Mouse (Mus musculus): ENCODE data around the gene Kcnip2. TPM values are rescaled to one million over a fixed set of nuclear protein-coding genes. Genes with fewer than 3 reads are reported as not detected.

Gene Kcnip2
- polyA plus RNA-seq, 1 experiment from 2014 or later = 3.9 TPM

- no peak overlapping the region for H3K4me2 ChIP-seq (ENCODE audit: low read length)
- H3K36me3 ChIP-seq (ENCODE audit: control insufficient read depth, insufficient read depth, low read length) = no peaks in the 10 kb centered on the region
- H3K4me3 ChIP-seq (replicated peaks; ENCODE audit: low read depth, low read length) = no peak overlapping the region
- 76% methylated on average over 13 of the region's 13 CpGs for WGBS
- ATAC-seq (ENCODE audit: low FRiP score, low TSS enrichment) (no peak), DNase-seq (no peak)
- no peaks in the 10 kb centered on the region for H3K9me3 ChIP-seq (ENCODE audit: control insufficient read depth, low read length)
- H3K4me1 ChIP-seq (ENCODE audit: control insufficient read depth, insufficient read depth, low read length) = no peaks in the 10 kb centered on the region
- H3K9ac ChIP-seq (replicated peaks; ENCODE audit: low read length) = no peak overlapping the region
- H3K27me3 ChIP-seq (ENCODE audit: control insufficient read depth, insufficient read depth, low read length) = no peaks in the 10 kb centered on the region
- H3K27ac ChIP-seq (replicated peaks; ENCODE audit: low read depth, low read length) = no peak overlapping the region
Measured at GRCm38 (mm10) chr19:45789888-45790874, 25.7 kb downstream of the Kcnip2 start.

- H3K4me1 ChIP-seq (ENCODE audit: control insufficient read depth, insufficient read depth, low read length) = no peaks in the 10 kb centered on the region
- H3K4me3 ChIP-seq (replicated peaks; ENCODE audit: low read depth, low read length) = no peak overlapping the region
- no peak overlapping the region for H3K9ac ChIP-seq (replicated peaks; ENCODE audit: low read length)
- H3K27ac ChIP-seq (replicated peaks; ENCODE audit: low read depth, low read length) = no peak overlapping the region
- H3K36me3 ChIP-seq (ENCODE audit: control insufficient read depth, insufficient read depth, low read length) = no peaks in the 10 kb centered on the region
- DNase-seq (no peak), ATAC-seq (ENCODE audit: low FRiP score, low TSS enrichment) (no peak)
- H3K4me2 ChIP-seq (ENCODE audit: low read length) = no peak overlapping the region
- no peaks in the 10 kb centered on the region for H3K27me3 ChIP-seq (ENCODE audit: control insufficient read depth, insufficient read depth, low read length)
- no peaks in the 10 kb centered on the region for H3K9me3 ChIP-seq (ENCODE audit: control insufficient read depth, low read length)
- 84% methylated on average over 7 of the region's 7 CpGs for WGBS
Measured at GRCm38 (mm10) chr19:45789365-45789764, 26.5 kb downstream of the Kcnip2 start.

- no peaks in the 10 kb centered on the region for H3K9me3 ChIP-seq (ENCODE audit: control insufficient read depth, low read length)
- no peaks in the 10 kb centered on the region for H3K36me3 ChIP-seq (ENCODE audit: control insufficient read depth, insufficient read depth, low read length)
- H3K27me3 ChIP-seq (ENCODE audit: control insufficient read depth, insufficient read depth, low read length) = no peaks in the 10 kb centered on the region
- 92% methylated on average over 4 of the region's 4 CpGs for WGBS
- H3K27ac ChIP-seq (replicated peaks; ENCODE audit: low read depth, low read length) = no peak overlapping the region
- DNase-seq (no peak), ATAC-seq (ENCODE audit: low FRiP score, low TSS enrichment) (no peak)
- H3K4me3 ChIP-seq (replicated peaks; ENCODE audit: low read depth, low read length) = no peak overlapping the region
- H3K4me1 ChIP-seq (ENCODE audit: control insufficient read depth, insufficient read depth, low read length) = 0 out of 2 replicates have a peak, but pooled peaks cover 3% of the 10 kb centered on the region
- no peak overlapping the region for H3K4me2 ChIP-seq (ENCODE audit: low read length)
- no peak overlapping the region for H3K9ac ChIP-seq (replicated peaks; ENCODE audit: low read length)
Measured at GRCm38 (mm10) chr19:45788337-45788736, 27.5 kb downstream of the Kcnip2 start.

GRCm38 (mm10) chr19:45787450-45787849 lies 28.4 kb downstream of the Kcnip2 start:
- 78% methylated on average over 3 of the region's 3 CpGs for WGBS
- Histone ChIP-seq H3K36me3 (ENCODE audit: control insufficient read depth, insufficient read depth, low read length) (no peaks in the 10 kb centered on the region), H3K4me3 (replicated peaks; ENCODE audit: low read depth, low read length) (no peak overlapping the region), H3K9ac (replicated peaks; ENCODE audit: low read length) (no peak overlapping the region), H3K27ac (replicated peaks; ENCODE audit: low read depth, low read length) (no peak overlapping the region), H3K4me1 (ENCODE audit: control insufficient read depth, insufficient read depth, low read length) (0 out of 2 replicates have a peak, but pooled peaks cover 3% of the 10 kb centered on the region), H3K4me2 (ENCODE audit: low read length) (no peak overlapping the region), H3K27me3 (ENCODE audit: control insufficient read depth, insufficient read depth, low read length) (no peaks in the 10 kb centered on the region), H3K9me3 (ENCODE audit: control insufficient read depth, low read length) (no peaks in the 10 kb centered on the region)
- DNase-seq (no peak), ATAC-seq (ENCODE audit: low FRiP score, low TSS enrichment) (no peak)

GRCm38 (mm10) chr19:45785470-45785869 lies 30.4 kb downstream of the Kcnip2 start:
- Histone ChIP-seq H3K36me3 (ENCODE audit: control insufficient read depth, insufficient read depth, low read length) (no peaks in the 10 kb centered on the region; the same call in 1 of the 2 replicates), H3K4me2 (ENCODE audit: low read length) (no peak overlapping the region), H3K9me3 (ENCODE audit: control insufficient read depth, low read length) (no peaks in the 10 kb centered on the region), H3K27ac (replicated peaks; ENCODE audit: low read depth, low read length) (no peak overlapping the region), H3K4me3 (replicated peaks; ENCODE audit: low read depth, low read length) (no peak overlapping the region), H3K4me1 (ENCODE audit: control insufficient read depth, insufficient read depth, low read length) (peaks cover 18% of the 10 kb centered on the region), H3K9ac (replicated peaks; ENCODE audit: low read length) (no peak overlapping the region), H3K27me3 (ENCODE audit: control insufficient read depth, insufficient read depth, low read length) (no peaks in the 10 kb centered on the region)
- DNase-seq (no peak), ATAC-seq (ENCODE audit: low FRiP score, low TSS enrichment) (no peak)
- WGBS = 69% methylated on average over 3 of the region's 3 CpGs

GRCm38 (mm10) chr19:45783933-45784576 lies 31.8 kb downstream of the Kcnip2 start:
- Histone ChIP-seq H3K27me3 (ENCODE audit: control insufficient read depth, insufficient read depth, low read length) (no peaks in the 10 kb centered on the region), H3K9me3 (ENCODE audit: control insufficient read depth, low read length) (no peaks in the 10 kb centered on the region), H3K4me2 (ENCODE audit: low read length) (peak overlapping the region; percentile 56), H3K4me1 (ENCODE audit: control insufficient read depth, insufficient read depth, low read length) (peaks cover 24% of the 10 kb centered on the region), H3K4me3 (replicated peaks; ENCODE audit: low read depth, low read length) (peak overlapping the region; percentile 100), H3K27ac (replicated peaks; ENCODE audit: low read depth, low read length) (no peak overlapping the region; the same call in 1 of the 2 replicates), H3K36me3 (ENCODE audit: control insufficient read depth, insufficient read depth, low read length) (peaks cover 11% of the 10 kb centered on the region), H3K9ac (replicated peaks; ENCODE audit: low read length) (no peak overlapping the region)
- ATAC-seq (ENCODE audit: low FRiP score, low TSS enrichment) = no peak
- no peak for DNase-seq
- 36% methylated on average over 17 of the region's 17 CpGs for WGBS

- Histone ChIP-seq H3K4me2 (ENCODE audit: low read length) (peak within 1 kb of the TSS; percentile 58), H3K4me3 (replicated peaks; ENCODE audit: low read depth, low read length) (peak within 1 kb of the TSS; percentile 100), H3K27me3 (ENCODE audit: control insufficient read depth, insufficient read depth, low read length) (no peaks in the 10 kb centered on the region), H3K9ac (replicated peaks; ENCODE audit: low read length) (peak within 1 kb of the TSS; percentile 96), H3K4me1 (ENCODE audit: control insufficient read depth, insufficient read depth, low read length) (peaks cover 24% of the 10 kb centered on the region), H3K27ac (replicated peaks; ENCODE audit: low read depth, low read length) (peak within 1 kb of the TSS; percentile 99), H3K36me3 (ENCODE audit: control insufficient read depth, insufficient read depth, low read length) (peaks cover 12% of the 10 kb centered on the region), H3K9me3 (ENCODE audit: control insufficient read depth, low read length) (no peaks in the 10 kb centered on the region)
- DNase-seq = peak; percentile 99
- under 1% methylated on average over 69 of the region's 71 CpGs for WGBS
- ATAC-seq (ENCODE audit: low FRiP score, low TSS enrichment) = peak; percentile 98
Measured at GRCm38 (mm10) chr19:45783181-45783932, 32.5 kb downstream of the Kcnip2 start, which contains the start of gene Mgea5. Mgea5 (minus strand) TSS chr19:45783837.

GRCm38 (mm10) chr19:45782315-45783001 lies 33.4 kb downstream of the Kcnip2 start:
- Histone ChIP-seq H3K27me3 (ENCODE audit: control insufficient read depth, insufficient read depth, low read length) (no peaks in the 10 kb centered on the region), H3K4me3 (replicated peaks; ENCODE audit: low read depth, low read length) (peak overlapping the region; percentile 100), H3K9ac (replicated peaks; ENCODE audit: low read length) (peak overlapping the region; percentile 96), H3K36me3 (ENCODE audit: control insufficient read depth, insufficient read depth, low read length) (peaks cover 21% of the 10 kb centered on the region), H3K27ac (replicated peaks; ENCODE audit: low read depth, low read length) (peak overlapping the region; percentile 99), H3K4me2 (ENCODE audit: low read length) (peak overlapping the region; percentile 58), H3K9me3 (ENCODE audit: control insufficient read depth, low read length) (no peaks in the 10 kb centered on the region), H3K4me1 (ENCODE audit: control insufficient read depth, insufficient read depth, low read length) (peaks cover 24% of the 10 kb centered on the region)
- under 1% methylated on average over 36 of the region's 36 CpGs for WGBS
- ATAC-seq (ENCODE audit: low FRiP score, low TSS enrichment) (peak; percentile 41), DNase-seq (peak; percentile 73)

Data from midbrain, embryonic 14.5 days (tissue).